In the genomic region with DNA sequence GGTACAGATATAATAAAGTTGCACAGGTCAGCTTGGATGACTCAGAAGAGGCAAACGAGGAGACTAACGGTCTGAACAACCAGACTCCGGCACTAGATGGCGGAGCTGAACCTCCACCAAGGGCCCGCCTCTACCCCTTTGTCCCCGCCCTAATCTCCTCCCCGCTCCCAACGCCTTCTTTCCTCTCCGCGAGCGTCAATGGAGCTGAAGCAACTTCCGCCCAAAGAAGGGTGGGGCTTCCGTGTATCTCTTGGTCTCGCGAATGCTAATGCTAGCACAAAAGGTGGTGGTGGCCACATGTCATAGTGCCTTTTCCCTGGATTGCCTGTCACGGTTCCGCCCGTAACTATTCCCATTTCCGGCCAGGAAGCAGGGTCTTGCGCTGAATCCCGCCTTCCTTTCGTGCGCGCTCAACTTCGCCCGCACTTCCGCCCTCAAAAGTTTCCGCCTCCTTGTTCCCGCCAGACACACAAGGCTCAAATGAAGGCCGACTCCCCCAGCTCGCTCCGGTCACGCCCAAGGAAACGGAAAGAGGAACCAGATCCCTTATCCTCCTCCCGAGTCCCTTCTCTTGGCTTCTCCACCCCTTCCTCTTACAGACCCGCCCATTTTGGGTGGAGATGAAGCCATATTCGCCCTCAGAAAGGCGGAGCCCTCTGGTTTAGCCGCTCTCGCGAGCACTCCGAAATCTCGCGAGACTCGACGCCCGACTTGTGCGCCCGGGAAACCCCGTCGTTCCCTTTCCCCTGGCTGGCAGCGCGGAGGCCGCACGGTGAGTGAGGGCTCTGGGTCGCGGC, we compare ENCODE assay signal across 8 mouse cellular contexts. TPM values are rescaled to one million over a fixed set of nuclear protein-coding genes. Genes with fewer than 3 reads are reported as not detected.
DNase-seq lines count a peak whose midpoint lies in the region; ATAC-seq and TF ChIP-seq lines count a peak whose summit lies in the region.

TSS of gene Rps19 (plus strand) at position 476 of the 797 bp plus-strand sequence.

- H3K4me2 ChIP-seq in kidney, embryonic 14.5 days (replicated peaks; ENCODE audit: low read depth, low read length), result peak within 1 kb of the TSS; percentile 65
- H3K4me2 ChIP-seq in limb, embryonic 15.5 days, result peak within 1 kb of the TSS; percentile 64

- under 1% methylated on average over 57 of the region's 57 CpGs for WGBS in kidney, embryonic 14.5 days
- WGBS in limb, embryonic 15.5 days, result under 1% methylated on average over 53 of the region's 57 CpGs

- DNase-seq in A20 (ENCODE audit: low read depth, low spot score), result peak; percentile 99
- DNase-seq in heart, adult 9 months (ENCODE audit: low spot score in 2 of 2), result peak; percentile 99
- peak; percentile 94 to 95 for DNase-seq in monocyte, adult 2 months (ENCODE audit: low read depth in 1 of 2, low spot score in 2 of 2)
- peak; percentile 97 to 98 for DNase-seq in spleen, postnatal 36 days (ENCODE audit: low spot score in 2 of 2)

- no peak for TF ChIP-seq CTCF in bone marrow macrophage, adult 2 months (IDR thresholded peaks at IDR 0.05; ENCODE audit: low read depth, low read length)
- TF ChIP-seq CTCF in embryonic fibroblast, embryonic 13.5 days (IDR thresholded peaks at IDR 0.05; ENCODE audit: borderline replicate concordance, insufficient read depth, low read length), result 0 out of 2 replicates have a peak, but pooled peaks have one; percentile 6

- TF ChIP-seq POLR2A in bone marrow macrophage, adult 2 months (IDR thresholded peaks at IDR 0.05; ENCODE audit: borderline replicate concordance, low read depth, low read length), result no peak; the same call in 1 of the 2 replicates
- TF ChIP-seq POLR2A in embryonic fibroblast, embryonic 13.5 days (IDR thresholded peaks at IDR 0.05; ENCODE audit: low read depth, low read length), result peak; percentile 93

- H3K4me1 ChIP-seq in bone marrow macrophage, adult 2 months (ENCODE audit: control insufficient read depth, insufficient read depth, low read length), result 0 out of 2 replicates have a peak, but pooled peaks cover 4% of the 10 kb centered on the region
- no peaks in the 10 kb centered on the region; the same call in 1 of the 2 replicates for H3K4me1 ChIP-seq in embryonic fibroblast, embryonic 13.5 days (ENCODE audit: control insufficient read depth, insufficient read depth, low read length)
- H3K4me1 ChIP-seq in kidney, embryonic 14.5 days (ENCODE audit: control insufficient read depth, insufficient read depth, low read length), result peaks cover 31% of the 10 kb centered on the region
- H3K4me1 ChIP-seq in limb, embryonic 15.5 days, result peaks cover 26% of the 10 kb centered on the region

- peak within 1 kb of the TSS; percentile 100 for H3K9ac ChIP-seq in kidney, embryonic 14.5 days (ENCODE audit: low read depth, low read length)
- H3K9ac ChIP-seq in limb, embryonic 15.5 days, result peak within 1 kb of the TSS; percentile 100

- H3K36me3 ChIP-seq in kidney, embryonic 14.5 days (ENCODE audit: control insufficient read depth, insufficient read depth, low read length), result peaks cover 36% of the 10 kb centered on the region
- peaks cover 34% of the 10 kb centered on the region for H3K36me3 ChIP-seq in limb, embryonic 15.5 days

- H3K4me3 ChIP-seq in bone marrow macrophage, adult 2 months (ENCODE audit: insufficient read depth, low read length), result peak within 1 kb of the TSS; percentile 74
- peak within 1 kb of the TSS; percentile 76 for H3K4me3 ChIP-seq in embryonic fibroblast, embryonic 13.5 days (ENCODE audit: insufficient read depth, low read length)
- peak within 1 kb of the TSS; percentile 90 for H3K4me3 ChIP-seq in kidney, embryonic 14.5 days (ENCODE audit: low read length)
- peak within 1 kb of the TSS; percentile 98 for H3K4me3 ChIP-seq in limb, embryonic 15.5 days

- no peaks in the 10 kb centered on the region for H3K9me3 ChIP-seq in kidney, embryonic 14.5 days (ENCODE audit: control insufficient read depth, low read length)
- H3K9me3 ChIP-seq in limb, embryonic 15.5 days, result no peaks in the 10 kb centered on the region

- ATAC-seq in kidney, embryonic 14.5 days (ENCODE audit: low FRiP score, low TSS enrichment), result peak; percentile 94
- ATAC-seq in limb, embryonic 15.5 days (ENCODE audit: insufficient number of reproducible peaks, low FRiP score, low TSS enrichment, low read depth), result peak; percentile 96

- H3K27me3 ChIP-seq in kidney, embryonic 14.5 days (ENCODE audit: control insufficient read depth, insufficient read depth, low read length), result no peaks in the 10 kb centered on the region
- H3K27me3 ChIP-seq in limb, embryonic 15.5 days, result no peaks in the 10 kb centered on the region

- peak within 1 kb of the TSS; percentile 93 for H3K27ac ChIP-seq in bone marrow macrophage, adult 2 months (ENCODE audit: insufficient read depth, low read depth, low read length)
- H3K27ac ChIP-seq in embryonic fibroblast, embryonic 13.5 days (ENCODE audit: insufficient read depth, low read length), result peak within 1 kb of the TSS; percentile 77
- H3K27ac ChIP-seq in kidney, embryonic 14.5 days (ENCODE audit: low read depth, low read length), result peak within 1 kb of the TSS; percentile 89
- peak within 1 kb of the TSS; percentile 90 for H3K27ac ChIP-seq in limb, embryonic 15.5 days

RNA-seq across cellular contexts. Expression of gene Rps19, which starts in this region (rescaled TPM):
- 1,580 and 1,635 TPM in 2 replicates for polyA plus RNA-seq in bone marrow macrophage, adult 2 months (2012; ENCODE audit: insufficient read depth, insufficient read length, missing spikeins)
- polyA plus RNA-seq in embryonic fibroblast, embryonic 13.5 days (2011; ENCODE audit: insufficient read length, low read depth, missing spikeins), result 1,421 and 1,560 TPM in 2 replicates
- 2,731 and 3,572 TPM in 2 replicates for polyA plus RNA-seq in kidney, embryonic 14.5 days (2014; fragmentation: Nextera tagmentation; extraction: Ambion mirVana)
- polyA plus RNA-seq in limb, embryonic 15.5 days (2015; fragmentation: Nextera tagmentation; extraction: Ambion mirVana), result 2,364 and 2,933 TPM in 2 replicates

Comparison
In these comparisons a context has a peak if more than half of its experiments do, and no peak if none do; other contexts are left out.
1. Peak in every context shown above with its lines: DNase-seq, ATAC-seq, H3K4me3 ChIP-seq and H3K27ac ChIP-seq.